Mouse (Mus musculus) liver, embryonic 16.5 days (tissue): ENCODE results near the gene Sema3b. TPM values are rescaled to one million over a fixed set of nuclear protein-coding genes. Genes with fewer than 3 reads are reported as not detected.
A peak's percentile ranks its signal among the peaks of the same experiment; 100 is the strongest.

Experiments used
- ATAC-seq: fragments of 200-750 bp; cut with Nextera tagmentation; 2 replicates; pipeline ENCODE4 v1.8.0; 2017; ENCODE audit warnings: low read depth, mild to moderate bottlenecking, moderate number of reproducible peaks, moderate library complexity
- H3K27ac ChIP-seq: fragments of 300-500 bp; sonication (generic); 2 replicates; pipeline ENCODE4 v1.5.1; 2014; ENCODE audit warnings: mild to moderate bottlenecking, low read length
- H3K27me3 ChIP-seq: fragments of 300-500 bp; sonication (generic); 2 replicates; pipeline ENCODE4 v1.6.1; 2014; ENCODE audit warnings: low read depth, low read length, mixed read lengths; ENCODE audit not compliant: control insufficient read depth, insufficient read depth
- H3K36me3 ChIP-seq: fragments of 300-500 bp; sonication (generic); 2 replicates; pipeline ENCODE4 v1.6.1; 2014; ENCODE audit warnings: mild to moderate bottlenecking; ENCODE audit not compliant: control insufficient read depth, insufficient read depth
- H3K4me1 ChIP-seq: fragments of 300-500 bp; sonication (generic); 2 replicates; pipeline ENCODE4 v1.6.1; 2014; ENCODE audit warnings: low read depth, low read length, mixed read lengths; ENCODE audit not compliant: control insufficient read depth
- H3K4me2 ChIP-seq: fragments of 300-500 bp; sonication (generic); 2 replicates; pipeline ENCODE4 v1.6.1; 2014; ENCODE audit warnings: low read depth, low read length, mixed read lengths
- H3K4me3 ChIP-seq: fragments of 300-500 bp; sonication (generic); 2 replicates; pipeline ENCODE4 v1.5.1; 2014; ENCODE audit warnings: low read depth, mild to moderate bottlenecking, low read length
- H3K9ac ChIP-seq: fragments of 300-500 bp; sonication (generic); 2 replicates; pipeline ENCODE4 v1.6.1; 2014; ENCODE audit warnings: low read depth, low read length
- H3K9me3 ChIP-seq: fragments of 300-500 bp; sonication (generic); replicated peaks from 2 replicates; pipeline ENCODE4 v1.6.1; 2016; ENCODE audit warnings: low read length; ENCODE audit not compliant: control insufficient read depth
- WGBS: fragments of 180-500 bp; shearing (Covaris S2); extraction: QIAGEN DNeasy Blood & Tissue Kit; methylation state at CpG from one replicate; pipeline ENCODE4 v1.1.7; 2014; ENCODE audit not compliant: insufficient replicate concordance; 5-methylcytosine and 5-hydroxymethylcytosine counted together
- polyA plus RNA-seq: library from polyadenylated mRNA; unstranded; fragments of >200 nt; fragmentation: Nextera tagmentation; extraction: Ambion mirVana; gene quantifications from 2 replicates; pipeline ENCODE4 v1.2.1, GENCODE M21; 2015

Sema3b gene
- polyA plus RNA-seq, 1 experiment from 2014 or later = 1.4 TPM

- H3K4me1 ChIP-seq = peaks cover 17% of the 10 kb centered on the region
- H3K4me3 ChIP-seq = no peak overlapping the region
- no peak overlapping the region for H3K27ac ChIP-seq
- no peak overlapping the region; the same call in 1 of the 2 replicates for H3K9ac ChIP-seq
- ATAC-seq = no peak
- H3K9me3 ChIP-seq = no peaks in the 10 kb centered on the region
- H3K4me2 ChIP-seq = no peak overlapping the region
- 13% methylated on average over 5 of the region's 5 CpGs for WGBS
- H3K36me3 ChIP-seq = no peaks in the 10 kb centered on the region
- peaks cover 4% of the 10 kb centered on the region; the same call in 1 of the 2 replicates for H3K27me3 ChIP-seq
Measured at GRCm38 (mm10) chr9:107645577-107645976, 36.5 kb upstream of the Sema3b start.

- H3K9ac ChIP-seq = peak overlapping the region; percentile 36; the same call in 1 of the 2 replicates
Measured at GRCm38 (mm10) chr9:107645153-107645510, 36.1 kb upstream of the Sema3b start.

GRCm38 (mm10) chr9:107644495-107645152 is 35.6 kb upstream of the Sema3b start:
- 3% methylated on average over 35 of the region's 35 CpGs for WGBS
- no peaks in the 10 kb centered on the region for H3K9me3 ChIP-seq
- H3K27me3 ChIP-seq = peaks cover 4% of the 10 kb centered on the region; the same call in 1 of the 2 replicates
- peak overlapping the region; percentile 68 for H3K9ac ChIP-seq
- peak overlapping the region; percentile 63 for H3K4me3 ChIP-seq
- peaks cover 17% of the 10 kb centered on the region for H3K4me1 ChIP-seq
- no peak overlapping the region for H3K27ac ChIP-seq
- H3K36me3 ChIP-seq = no peaks in the 10 kb centered on the region
- H3K4me2 ChIP-seq = peak overlapping the region; percentile 77
- ATAC-seq = peak; percentile 85

More at GRCm38 (mm10) chr9:107645153-107645510, 36.1 kb upstream of the Sema3b start:
- Histone ChIP-seq H3K27ac (no peak overlapping the region), H3K4me2 (peak overlapping the region; percentile 77), H3K4me1 (peaks cover 17% of the 10 kb centered on the region), H3K4me3 (0 out of 2 replicates have a peak overlapping the region, but pooled peaks have one; percentile 63), H3K9me3 (no peaks in the 10 kb centered on the region), H3K27me3 (peaks cover 4% of the 10 kb centered on the region; the same call in 1 of the 2 replicates), H3K36me3 (no peaks in the 10 kb centered on the region)
- no peak for ATAC-seq
- WGBS = 35% methylated on average over 7 of the region's 7 CpGs

GRCm38 (mm10) chr9:107643544-107644214 is 34.6 kb upstream of the Sema3b start:
- Histone ChIP-seq H3K4me3 (no peak overlapping the region; the same call in 1 of the 2 replicates), H3K27ac (peak overlapping the region; percentile 14; the same call in 1 of the 2 replicates), H3K27me3 (peaks cover 4% of the 10 kb centered on the region; the same call in 1 of the 2 replicates), H3K4me2 (peak overlapping the region; percentile 77), H3K9ac (no peak overlapping the region; the same call in 1 of the 2 replicates), H3K36me3 (no peaks in the 10 kb centered on the region), H3K9me3 (no peaks in the 10 kb centered on the region), H3K4me1 (peaks cover 17% of the 10 kb centered on the region)
- WGBS = 68% methylated on average over 13 of the region's 13 CpGs
- ATAC-seq = no peak

- no peak overlapping the region for H3K9ac ChIP-seq
- no peak overlapping the region for H3K4me2 ChIP-seq
- peaks cover 4% of the 10 kb centered on the region; the same call in 1 of the 2 replicates for H3K27me3 ChIP-seq
- no peak overlapping the region for H3K4me3 ChIP-seq
- ATAC-seq = no peak
- no peak overlapping the region for H3K27ac ChIP-seq
- no peaks in the 10 kb centered on the region for H3K36me3 ChIP-seq
- H3K4me1 ChIP-seq = peaks cover 17% of the 10 kb centered on the region
- WGBS = 73% methylated on average over 8 of the region's 8 CpGs
- H3K9me3 ChIP-seq = no peaks in the 10 kb centered on the region
Measured at GRCm38 (mm10) chr9:107641666-107642065, 32.6 kb upstream of the Sema3b start.

- H3K27me3 ChIP-seq = peaks cover 4% of the 10 kb centered on the region; the same call in 1 of the 2 replicates
- H3K4me1 ChIP-seq = peaks cover 24% of the 10 kb centered on the region
- no peak overlapping the region for H3K9ac ChIP-seq
- H3K4me2 ChIP-seq = no peak overlapping the region
- no peaks in the 10 kb centered on the region for H3K36me3 ChIP-seq
- peak overlapping the region; percentile 56 for H3K27ac ChIP-seq
- H3K4me3 ChIP-seq = no peak overlapping the region
- no peaks in the 10 kb centered on the region for H3K9me3 ChIP-seq
- 19% methylated on average over 7 of the region's 8 CpGs for WGBS
- no peak for ATAC-seq
Measured at GRCm38 (mm10) chr9:107640257-107640772, 31.3 kb upstream of the Sema3b start.

GRCm38 (mm10) chr9:107637070-107637469 is 28.0 kb upstream of the Sema3b start:
- H3K36me3 ChIP-seq = no peaks in the 10 kb centered on the region
- H3K4me3 ChIP-seq = no peak overlapping the region
- no peaks in the 10 kb centered on the region for H3K27me3 ChIP-seq
- 69% methylated on average over 7 of the region's 7 CpGs for WGBS
- H3K4me2 ChIP-seq = no peak overlapping the region
- no peak for ATAC-seq
- H3K9me3 ChIP-seq = no peaks in the 10 kb centered on the region
- H3K9ac ChIP-seq = no peak overlapping the region
- H3K4me1 ChIP-seq = peaks cover 28% of the 10 kb centered on the region
- no peak overlapping the region for H3K27ac ChIP-seq

- Histone ChIP-seq H3K9me3 (no peaks in the 10 kb centered on the region), H3K9ac (peak within 1 kb of the TSS; percentile 92), H3K27ac (peak within 1 kb of the TSS; percentile 92), H3K4me1 (peaks cover 44% of the 10 kb centered on the region), H3K36me3 (no peaks in the 10 kb centered on the region), H3K4me2 (peak within 1 kb of the TSS; percentile 99), H3K27me3 (no peaks in the 10 kb centered on the region), H3K4me3 (peak within 1 kb of the TSS; percentile 78)
- 1% methylated on average over 38 of the region's 38 CpGs for WGBS
- peak; percentile 94 for ATAC-seq
Measured at GRCm38 (mm10) chr9:107635279-107636028, 26.4 kb upstream of the Sema3b start, which contains the start of gene Gnai2. Gene Gnai2 (minus strand): TSS chr9:107635367.
